Mouse (Mus musculus) midbrain, embryonic 12.5 days (tissue): ENCODE measurements around the gene Camk1. TPM values are rescaled to one million over a fixed set of nuclear protein-coding genes. Genes with fewer than 3 reads are reported as not detected.

Experiments used
- ATAC-seq: fragments of 200-750 bp; cut with Nextera tagmentation; 2 replicates; pipeline ENCODE4 v1.8.0; 2017; ENCODE audit warnings: low read depth, moderate TSS enrichment, moderate library complexity; ENCODE audit not compliant: low FRiP score
- H3K27ac ChIP-seq: fragments of 300-500 bp; sonication (generic); replicated peaks from 2 replicates; pipeline ENCODE4 v1.5.1; 2016; ENCODE audit warnings: mild to moderate bottlenecking
- H3K27me3 ChIP-seq: fragments of 300-500 bp; sonication (generic); 2 replicates; pipeline ENCODE4 v1.6.1; 2016; ENCODE audit warnings: mild to moderate bottlenecking
- H3K36me3 ChIP-seq: fragments of 300-500 bp; sonication (generic); 2 replicates; pipeline ENCODE4 v1.6.1; 2016
- H3K4me1 ChIP-seq: fragments of 300-500 bp; sonication (generic); 2 replicates; pipeline ENCODE4 v1.6.1; 2016
- H3K4me2 ChIP-seq: fragments of 300-500 bp; sonication (generic); replicated peaks from 2 replicates; pipeline ENCODE4 v1.6.1; 2016; ENCODE audit warnings: mild to moderate bottlenecking, moderate library complexity
- H3K4me3 ChIP-seq: fragments of 300-500 bp; sonication (generic); 2 replicates; pipeline ENCODE4 v1.5.1; 2016; ENCODE audit warnings: mild to moderate bottlenecking
- H3K9ac ChIP-seq: fragments of 300-500 bp; sonication (generic); replicated peaks from 2 replicates; pipeline ENCODE4 v1.6.1; 2016; ENCODE audit warnings: mild to moderate bottlenecking, moderate library complexity
- H3K9me3 ChIP-seq: fragments of 300-500 bp; sonication (generic); 2 replicates; pipeline ENCODE4 v1.6.1; 2016; ENCODE audit warnings: mild to moderate bottlenecking
- WGBS: fragments of 180-500 bp; shearing (Covaris S2); methylation state at CpG from one replicate; pipeline ENCODE4 v1.1.7; 2016; 5-methylcytosine and 5-hydroxymethylcytosine counted together
- polyA plus RNA-seq: library from polyadenylated mRNA; unstranded; fragments of >200 nt; fragmentation: Nextera tagmentation; extraction: Ambion mirVana; gene quantifications from 2 replicates; pipeline ENCODE4 v1.2.1, GENCODE M21; 2016

Gene Camk1
- polyA plus RNA-seq, 1 experiment from 2014 or later = 67.4 TPM

DNA sequence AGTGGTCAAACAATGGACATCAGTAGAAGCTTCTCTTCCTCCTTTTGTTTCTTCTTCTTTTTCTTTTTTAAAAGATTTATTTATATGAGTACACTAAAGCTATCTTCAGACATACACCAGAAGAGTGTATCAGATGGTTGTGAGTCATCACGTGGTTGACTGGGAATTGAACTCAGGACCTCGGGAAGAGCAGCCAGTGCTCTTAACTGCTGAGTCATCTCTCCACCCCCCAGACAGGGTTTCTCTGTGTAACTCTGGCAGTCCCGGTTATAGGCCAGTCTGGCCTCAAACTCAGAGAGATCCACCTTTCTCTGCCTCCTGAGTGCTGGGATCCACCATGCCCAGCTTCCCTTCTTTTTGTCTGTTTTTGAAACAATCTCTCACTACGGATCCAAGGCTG lies 47.1 kb downstream of the Camk1 start:
- Histone ChIP-seq H3K4me3 (no peak overlapping the region), H3K9ac (no peak overlapping the region), H3K4me1 (no peaks in the 10 kb centered on the region), H3K27ac (no peak overlapping the region), H3K9me3 (no peaks in the 10 kb centered on the region), H3K36me3 (no peaks in the 10 kb centered on the region), H3K4me2 (no peak overlapping the region), H3K27me3 (peaks cover 5% of the 10 kb centered on the region; the same call in 1 of the 2 replicates)
- no peak for ATAC-seq
- 72% methylated on average over 4 of the region's 4 CpGs for WGBS

DNA sequence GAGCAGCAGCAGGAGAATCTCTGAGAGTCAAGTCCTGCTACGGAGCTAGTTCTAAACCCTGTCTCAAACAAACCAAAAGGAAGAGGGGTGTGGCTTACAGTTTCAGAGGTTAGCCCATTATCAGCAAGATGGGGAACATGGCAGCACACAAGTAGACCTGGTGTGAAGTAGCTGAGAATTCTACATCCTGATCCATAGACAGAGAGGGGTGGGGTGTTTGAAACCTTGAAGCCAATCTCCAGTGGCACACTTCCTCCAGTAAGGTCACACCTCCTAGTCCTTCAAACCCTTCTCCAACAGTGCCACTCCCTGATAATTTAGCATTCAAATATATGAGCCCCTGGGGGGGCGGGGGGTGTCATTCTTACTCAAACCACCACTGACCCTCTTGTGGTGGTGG lies 47.7 kb downstream of the Camk1 start:
- H3K4me3 ChIP-seq = no peak overlapping the region
- peaks cover 5% of the 10 kb centered on the region; the same call in 1 of the 2 replicates for H3K27me3 ChIP-seq
- no peaks in the 10 kb centered on the region for H3K36me3 ChIP-seq
- no peaks in the 10 kb centered on the region for H3K9me3 ChIP-seq
- H3K9ac ChIP-seq = no peak overlapping the region
- no peak overlapping the region for H3K27ac ChIP-seq
- no peak for ATAC-seq
- H3K4me2 ChIP-seq = no peak overlapping the region
- no peaks in the 10 kb centered on the region for H3K4me1 ChIP-seq
- 80% methylated on average over 2 of the region's 2 CpGs for WGBS

DNA sequence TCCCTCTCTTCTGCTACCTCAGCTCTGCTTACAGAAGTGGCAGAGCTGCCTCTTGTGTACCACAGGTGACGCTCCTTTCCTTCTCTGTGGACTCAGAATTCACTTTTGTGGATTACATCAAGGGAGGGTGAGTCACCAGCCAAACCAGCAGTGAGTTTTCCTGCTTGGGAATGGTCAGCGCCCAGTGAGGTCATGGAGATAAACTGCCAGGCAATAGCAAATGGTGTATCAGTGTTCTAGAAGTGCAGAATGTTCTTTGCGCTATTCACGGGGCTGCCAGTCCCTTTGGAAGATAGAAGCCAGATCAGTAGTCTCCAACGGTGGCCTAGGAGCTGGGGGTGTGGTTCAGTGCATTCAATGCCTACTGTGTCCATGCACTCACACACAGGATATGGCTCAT lies 50.8 kb downstream of the Camk1 start:
- H3K4me1 ChIP-seq = no peaks in the 10 kb centered on the region
- no peaks in the 10 kb centered on the region for H3K9me3 ChIP-seq
- no peak overlapping the region for H3K27ac ChIP-seq
- H3K27me3 ChIP-seq = peaks cover 5% of the 10 kb centered on the region; the same call in 1 of the 2 replicates
- H3K9ac ChIP-seq = no peak overlapping the region
- H3K36me3 ChIP-seq = no peaks in the 10 kb centered on the region
- ATAC-seq = no peak
- 73% methylated on average over 5 of the region's 5 CpGs for WGBS
- H3K4me3 ChIP-seq = no peak overlapping the region
- H3K4me2 ChIP-seq = no peak overlapping the region

DNA sequence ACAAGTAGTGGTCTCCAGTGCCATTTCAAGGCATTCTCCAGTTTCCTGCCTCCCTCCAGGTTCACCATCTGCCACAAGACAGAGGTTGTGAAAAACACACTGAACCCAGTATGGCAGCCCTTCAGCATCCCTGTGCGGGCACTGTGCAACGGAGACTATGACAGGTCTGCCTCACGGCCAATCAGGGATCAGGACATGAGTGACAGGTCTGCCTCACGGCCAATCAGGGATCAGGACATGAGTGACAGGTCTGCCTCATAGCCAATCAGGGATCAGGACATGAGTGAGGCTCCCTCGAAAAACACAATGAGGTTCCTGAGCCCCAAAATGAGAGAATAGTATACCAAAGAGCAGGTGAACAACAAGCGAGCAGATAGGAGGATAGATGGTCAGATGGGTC lies 53.4 kb downstream of the Camk1 start:
- no peaks in the 10 kb centered on the region for H3K36me3 ChIP-seq
- no peaks in the 10 kb centered on the region for H3K9me3 ChIP-seq
- 67% methylated on average over 6 of the region's 6 CpGs for WGBS
- no peak overlapping the region for H3K4me2 ChIP-seq
- H3K4me3 ChIP-seq = no peak overlapping the region
- H3K27me3 ChIP-seq = peaks cover 6% of the 10 kb centered on the region
- no peak for ATAC-seq
- H3K27ac ChIP-seq = no peak overlapping the region
- H3K4me1 ChIP-seq = no peaks in the 10 kb centered on the region
- no peak overlapping the region for H3K9ac ChIP-seq

DNA sequence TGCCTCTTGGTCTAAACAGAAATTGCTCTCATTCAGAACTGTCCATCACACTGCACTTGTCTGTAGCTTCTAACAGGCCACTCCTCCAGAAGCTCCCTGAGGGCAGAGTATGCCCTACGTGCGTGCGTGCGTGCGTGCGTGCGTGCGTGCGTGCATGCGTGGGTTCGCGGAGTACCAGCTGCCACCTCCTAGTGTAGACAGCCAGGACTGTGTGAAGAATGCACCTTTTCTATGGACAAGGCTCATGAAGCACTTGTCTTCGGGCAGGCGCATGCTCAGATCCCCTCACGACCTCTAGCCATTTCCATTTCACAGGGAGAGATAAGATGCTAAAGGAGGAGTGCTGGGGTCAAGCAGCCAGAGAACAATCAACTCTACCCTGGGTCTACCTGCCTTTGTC lies 54.4 kb downstream of the Camk1 start:
- Histone ChIP-seq H3K4me3 (no peak overlapping the region), H3K9me3 (no peaks in the 10 kb centered on the region), H3K4me2 (no peak overlapping the region), H3K9ac (no peak overlapping the region), H3K27ac (no peak overlapping the region), H3K27me3 (peaks cover 16% of the 10 kb centered on the region), H3K36me3 (no peaks in the 10 kb centered on the region), H3K4me1 (no peaks in the 10 kb centered on the region)
- WGBS = 93% methylated on average over 15 of the region's 15 CpGs
- no peak for ATAC-seq

DNA sequence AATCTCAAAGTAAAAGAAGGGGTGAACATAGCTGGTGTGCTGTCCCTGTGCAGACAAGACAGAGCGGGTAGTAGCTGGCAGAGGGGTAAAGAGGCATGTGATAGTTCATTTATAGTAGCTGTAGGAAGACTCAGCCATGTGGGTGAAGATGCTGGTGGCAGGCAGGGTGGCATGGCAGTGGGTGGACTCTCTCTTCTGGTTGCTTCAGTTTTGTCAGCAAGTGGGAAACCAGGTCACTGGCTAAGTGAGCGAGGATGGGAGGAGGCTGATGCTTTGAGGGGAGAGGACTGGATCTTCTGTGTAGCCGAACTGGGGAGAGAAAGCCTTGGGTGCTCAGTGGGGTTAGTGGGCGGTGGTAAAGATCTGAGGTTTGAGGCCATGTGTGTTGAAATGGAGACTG lies 56.5 kb downstream of the Camk1 start:
- Histone ChIP-seq H3K4me3 (no peak overlapping the region), H3K36me3 (no peaks in the 10 kb centered on the region), H3K9ac (no peak overlapping the region), H3K27me3 (peaks cover 32% of the 10 kb centered on the region), H3K9me3 (no peaks in the 10 kb centered on the region), H3K27ac (no peak overlapping the region), H3K4me2 (no peak overlapping the region), H3K4me1 (peaks cover 9% of the 10 kb centered on the region)
- ATAC-seq = no peak
- 68% methylated on average over 4 of the region's 4 CpGs for WGBS

DNA sequence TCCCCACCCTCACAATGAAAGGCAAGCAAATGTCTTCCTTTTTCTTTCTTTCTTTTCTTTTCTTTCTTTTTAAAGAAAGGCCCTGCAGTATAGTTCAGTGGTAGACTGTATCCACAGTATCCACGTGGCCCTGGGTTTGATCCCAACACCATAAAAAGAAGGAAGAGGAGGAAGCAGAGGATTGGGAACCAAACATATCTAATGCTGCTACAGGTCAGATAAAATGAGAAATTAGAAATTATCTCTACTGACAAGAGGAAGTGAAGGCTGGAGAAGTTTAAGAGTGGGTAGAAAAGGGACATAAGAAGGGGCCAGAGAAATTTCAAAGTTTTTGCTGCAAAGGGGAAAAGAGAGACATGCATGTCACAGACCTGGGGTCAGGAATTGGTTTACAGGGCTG lies 57.5 kb downstream of the Camk1 start:
- Histone ChIP-seq H3K4me3 (no peak overlapping the region), H3K9ac (no peak overlapping the region), H3K36me3 (no peaks in the 10 kb centered on the region), H3K4me2 (no peak overlapping the region), H3K9me3 (no peaks in the 10 kb centered on the region), H3K27ac (no peak overlapping the region), H3K27me3 (peaks cover 41% of the 10 kb centered on the region), H3K4me1 (peaks cover 15% of the 10 kb centered on the region)
- ATAC-seq = no peak
- WGBS = 56% methylated on average over 1 of the region's 1 CpGs

DNA sequence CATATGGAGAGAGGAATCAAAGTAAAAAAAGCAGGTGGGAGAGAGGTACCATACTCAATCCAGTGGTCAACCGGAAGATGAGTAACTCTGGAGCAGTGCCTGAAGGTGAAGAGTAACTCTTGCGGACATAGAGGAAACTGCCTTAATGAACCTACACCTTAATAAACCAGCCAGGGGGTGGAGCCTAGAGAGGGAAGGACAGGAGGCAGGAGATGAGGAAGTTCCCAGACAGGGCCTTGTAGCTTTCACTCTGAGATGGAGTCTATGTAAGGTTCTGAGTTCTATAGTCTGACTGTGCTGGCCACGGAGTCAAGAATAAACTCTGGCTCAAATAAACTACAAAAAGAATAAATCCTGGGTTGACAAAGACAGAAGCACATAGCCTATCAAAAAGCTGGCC lies 58.9 kb downstream of the Camk1 start:
- peaks cover 15% of the 10 kb centered on the region for H3K4me1 ChIP-seq
- H3K27ac ChIP-seq = no peak overlapping the region
- no peak overlapping the region for H3K9ac ChIP-seq
- 76% methylated on average over 3 of the region's 3 CpGs for WGBS
- no peak overlapping the region for H3K4me3 ChIP-seq
- H3K9me3 ChIP-seq = no peaks in the 10 kb centered on the region
- ATAC-seq = no peak
- H3K4me2 ChIP-seq = no peak overlapping the region
- peaks cover 12% of the 10 kb centered on the region; the same call in 1 of the 2 replicates for H3K36me3 ChIP-seq
- H3K27me3 ChIP-seq = peaks cover 49% of the 10 kb centered on the region

Other genes starting within 250 kb of the Camk1 start
- 38.7 and 46.3 TPM in 2 replicates for gene Lhfpl4, start 148.6 kb downstream of the Camk1 start, polyA plus RNA-seq
- gene Mtmr14, start 106.1 kb downstream of the Camk1 start, polyA plus RNA-seq = 48.1 and 48.7 TPM in 2 replicates
- gene Cpne9, start 61.7 kb downstream of the Camk1 start, polyA plus RNA-seq = 0.22 and 0.34 TPM in 2 replicates
- 29.6 and 31.2 TPM in 2 replicates for gene Brpf1, start 36.8 kb downstream of the Camk1 start, polyA plus RNA-seq
- 11.7 and 13.6 TPM in 2 replicates for gene Ogg1, start 17.0 kb downstream of the Camk1 start, polyA plus RNA-seq
- 63.2 and 64.5 TPM in 2 replicates for gene Tada3, start 33.9 kb upstream of the Camk1 start, polyA plus RNA-seq
- 332 and 360 TPM in 2 replicates for gene Arpc4, start 34.1 kb upstream of the Camk1 start, polyA plus RNA-seq
- gene Ttll3, start 45.3 kb upstream of the Camk1 start, polyA plus RNA-seq = 6.3 and 7.9 TPM in 2 replicates
- gene Rpusd3, start 75.4 kb upstream of the Camk1 start, polyA plus RNA-seq = 24.3 and 26.7 TPM in 2 replicates
- gene Cidec, start 91.8 kb upstream of the Camk1 start, polyA plus RNA-seq = not detected in 2 replicates
- 73.4 and 74.9 TPM in 2 replicates for gene Jagn1, start 98.6 kb upstream of the Camk1 start, polyA plus RNA-seq
- gene Il17re, start 114.5 kb upstream of the Camk1 start, polyA plus RNA-seq = 0.51 and 0.93 TPM in 2 replicates
- gene Il17rc, start 127.4 kb upstream of the Camk1 start, polyA plus RNA-seq = 4.3 and 6.3 TPM in 2 replicates
- 44.0 and 49.1 TPM in 2 replicates for gene Creld1, start 139.3 kb upstream of the Camk1 start, polyA plus RNA-seq
- gene Prrt3, start 157.9 kb upstream of the Camk1 start, polyA plus RNA-seq = 2.5 and 2.8 TPM in 2 replicates
- 81.3 and 87.7 TPM in 2 replicates for gene Emc3, start 187.7 kb upstream of the Camk1 start, polyA plus RNA-seq
- gene Fancd2, start 187.7 kb upstream of the Camk1 start, polyA plus RNA-seq = 12.7 and 13.0 TPM in 2 replicates